Mouse (Mus musculus) limb, embryonic 14.5 days (tissue): ENCODE results near the gene Zkscan4. TPM values are rescaled to one million over a fixed set of nuclear protein-coding genes. Genes with fewer than 3 reads are reported as not detected.
"Not testable (repeated sequence)": the region's sequence is repeated elsewhere in the genome, so short reads cannot be mapped to it uniquely, and the experiment has no call there.

ENCODE experiments used
- ATAC-seq: fragments of 200-750 bp; cut with Nextera tagmentation; 2 replicates; pipeline ENCODE4 v1.8.0; 2017; ENCODE audit warnings: low read depth, moderate number of reproducible peaks, moderate TSS enrichment; ENCODE audit not compliant: low FRiP score
- DNase-seq: peaks from one replicate; pipeline ENCODE4 v3.0.0-alpha.2; 2015; ENCODE audit warnings: low spot score
- H3K27ac ChIP-seq: fragments of 300-500 bp; sonication (generic); replicated peaks from 2 replicates; pipeline ENCODE4 v1.5.1; 2014; ENCODE audit warnings: low read depth, mild to moderate bottlenecking, low read length, moderate library complexity, mixed read lengths
- H3K27me3 ChIP-seq: fragments of 300-500 bp; sonication (generic); 2 replicates; pipeline ENCODE4 v1.6.1; 2014; ENCODE audit warnings: low read length, mixed read lengths; ENCODE audit not compliant: control insufficient read depth, insufficient read depth
- H3K36me3 ChIP-seq: fragments of 300-500 bp; sonication (generic); 2 replicates; pipeline ENCODE4 v1.6.1; 2014; ENCODE audit warnings: mild to moderate bottlenecking, low read length, moderate library complexity, mixed read lengths; ENCODE audit not compliant: control insufficient read depth, insufficient read depth
- H3K4me1 ChIP-seq: fragments of 300-500 bp; sonication (generic); 2 replicates; pipeline ENCODE4 v1.6.1; 2014; ENCODE audit warnings: antibody characterized with exemption, low read length, mixed read lengths; ENCODE audit not compliant: control insufficient read depth, insufficient read depth
- H3K4me2 ChIP-seq: fragments of 300-500 bp; sonication (generic); replicated peaks from 2 replicates; pipeline ENCODE4 v1.6.1; 2014; ENCODE audit warnings: low read depth, mild to moderate bottlenecking, low read length, moderate library complexity; ENCODE audit not compliant: severe bottlenecking
- H3K4me3 ChIP-seq: fragments of 300-500 bp; sonication (generic); replicated peaks from 2 replicates; pipeline ENCODE4 v1.5.1; 2014; ENCODE audit warnings: low read length
- H3K9ac ChIP-seq: fragments of 300-500 bp; sonication (generic); 2 replicates; pipeline ENCODE4 v1.6.1; 2014; ENCODE audit warnings: mild to moderate bottlenecking, low read depth, low read length, moderate library complexity; ENCODE audit not compliant: severe bottlenecking
- H3K9me3 ChIP-seq: fragments of 300-500 bp; sonication (generic); 2 replicates; pipeline ENCODE4 v1.6.1; 2016; ENCODE audit warnings: low read length; ENCODE audit not compliant: control insufficient read depth
- POLR2A ChIP-seq: fragments of 200-500 bp; IDR thresholded peaks from 2 replicates; pipeline ENCODE4 v1.8.0; 2012; ENCODE audit warnings: inconsistent platforms, mild to moderate bottlenecking, moderate library complexity, borderline replicate concordance; ENCODE audit not compliant: insufficient read depth, insufficient read length; ENCODE audit errors: extremely low read depth
- WGBS: fragments of 180-500 bp; shearing (Covaris S2); extraction: QIAGEN DNeasy Blood & Tissue Kit; methylation state at CpG from one replicate; pipeline ENCODE4 v1.1.7; 2014; 5-methylcytosine and 5-hydroxymethylcytosine counted together
- polyA plus RNA-seq, 2 experiments: library from polyadenylated mRNA; depleted of rRNA in 1 of 2; stranded (reverse) in 1 of 2; unstranded in 1 of 2; fragments of >200 nt; fragmentation: Nextera tagmentation in 1 of 2; extraction: Ambion mirVana in 1 of 2; gene quantifications; 2 replicates each; pipeline versions ENCODE4 v1.2.1 to v1.2.3; 2012 to 2014

Zkscan4 gene
- polyA plus RNA-seq, 2 experiments: 2.2 to 2.9 TPM

- no peak for TF ChIP-seq POLR2A
- Histone ChIP-seq H3K4me1 (peaks cover 8% of the 10 kb centered on the region), H3K36me3 (peaks cover 70% of the 10 kb centered on the region), H3K4me3 (no peak overlapping the region), H3K4me2 (no peak overlapping the region), H3K27ac (no peak overlapping the region), H3K9ac (no peak overlapping the region), H3K9me3 (no peaks in the 10 kb centered on the region), H3K27me3 (no peaks in the 10 kb centered on the region)
- ATAC-seq (no peak), DNase-seq (no peak)
- 87% methylated on average over 16 of the region's 16 CpGs for WGBS
These were observed 30.7 kb upstream of the Zkscan4 start for GRCm38 (mm10) chr13:21447856-21448614.

GRCm38 (mm10) chr13:21453042-21453441 is 25.7 kb upstream of the Zkscan4 start:
- ATAC-seq: no peak
- Histone ChIP-seq H3K9ac (peak overlapping the region; percentile 77), H3K36me3 (peaks cover 23% of the 10 kb centered on the region), H3K4me2 (peak overlapping the region; percentile 77), H3K4me3 (peak overlapping the region; percentile 79), H3K27me3 (no peaks in the 10 kb centered on the region; the same call in 1 of the 2 replicates), H3K9me3 (no peaks in the 10 kb centered on the region), H3K27ac (peak overlapping the region; percentile 72; the same call in 1 of the 2 replicates), H3K4me1 (peaks cover 8% of the 10 kb centered on the region)
- WGBS: 3% methylated on average over 13 of the region's 13 CpGs
- no peak for TF ChIP-seq POLR2A
- DNase-seq: no peak

GRCm38 (mm10) chr13:21453449-21453848 is 25.3 kb upstream of the Zkscan4 start, which contains the start of gene Zscan26:
TSS of gene Zscan26 (minus strand) at chr13:21453730.
- Histone ChIP-seq H3K27me3 (no peaks in the 10 kb centered on the region; the same call in 1 of the 2 replicates), H3K4me2 (peak within 1 kb of the TSS; percentile 77), H3K4me3 (peak within 1 kb of the TSS; percentile 79), H3K9ac (peak within 1 kb of the TSS; percentile 77), H3K4me1 (peaks cover 8% of the 10 kb centered on the region), H3K27ac (peak within 1 kb of the TSS; percentile 72; the same call in 1 of the 2 replicates), H3K36me3 (peaks cover 18% of the 10 kb centered on the region), H3K9me3 (no peaks in the 10 kb centered on the region)
- ATAC-seq: peak; percentile 89
- WGBS: 0% methylated on average over 23 of the region's 23 CpGs
- TF ChIP-seq POLR2A: peak; percentile 14; the same call in 1 of the 2 replicates
- DNase-seq: peak; percentile 88

- no peaks in the 10 kb centered on the region for H3K9me3 ChIP-seq
- peaks cover 8% of the 10 kb centered on the region for H3K4me1 ChIP-seq
- no peak for ATAC-seq
- TF ChIP-seq POLR2A: no peak
- peak overlapping the region; percentile 77 for H3K4me2 ChIP-seq
- no peaks in the 10 kb centered on the region; the same call in 1 of the 2 replicates for H3K27me3 ChIP-seq
- H3K27ac ChIP-seq: no peak overlapping the region
- DNase-seq: no peak
- WGBS: 97% methylated on average over 3 of the region's 3 CpGs
- H3K4me3 ChIP-seq: no peak overlapping the region
- peaks cover 12% of the 10 kb centered on the region; the same call in 1 of the 2 replicates for H3K36me3 ChIP-seq
- no peak overlapping the region for H3K9ac ChIP-seq
These were observed 24.6 kb upstream of the Zkscan4 start for GRCm38 (mm10) chr13:21454133-21454532.

GRCm38 (mm10) chr13:21456347-21456746 is 22.4 kb upstream of the Zkscan4 start:
- Histone ChIP-seq H3K27me3 (no peaks in the 10 kb centered on the region; the same call in 1 of the 2 replicates), H3K4me2 (no peak overlapping the region), H3K4me1 (peaks cover 8% of the 10 kb centered on the region), H3K27ac (no peak overlapping the region), H3K4me3 (no peak overlapping the region), H3K36me3 (0 out of 2 replicates have a peak, but pooled peaks cover 5% of the 10 kb centered on the region), H3K9ac (no peak overlapping the region), H3K9me3 (no peaks in the 10 kb centered on the region)
- no peak for DNase-seq
- WGBS: 17% methylated on average over 4 of the region's 4 CpGs
- ATAC-seq: no peak
- no peak for TF ChIP-seq POLR2A

GRCm38 (mm10) chr13:21462516-21462915 is 16.2 kb upstream of the Zkscan4 start:
- H3K4me1 ChIP-seq, ATAC-seq, H3K4me3 ChIP-seq: not testable (repeated sequence)

More at GRCm38 (mm10) chr13:21462516-21462915, 16.2 kb upstream of the Zkscan4 start:
- not testable (repeated sequence) for H3K27ac ChIP-seq, H3K36me3 ChIP-seq, H3K4me2 ChIP-seq, DNase-seq, H3K9ac ChIP-seq, H3K27me3 ChIP-seq, H3K9me3 ChIP-seq
- 45% methylated on average over 9 of the region's 9 CpGs for WGBS
